Comparison of ENCODE assay signal across 8 mouse cellular contexts in genomic region chr14:60688509-60689205, GRCm38 (mm10). TPM values are rescaled to one million over a fixed set of nuclear protein-coding genes. Genes with fewer than 3 reads are reported as not detected.
DNase-seq lines count a peak whose midpoint lies in the region; ATAC-seq and TF ChIP-seq lines count a peak whose summit lies in the region.

No protein-coding gene starts in this region.

- intact Hi-C loops in heart, postnatal 36 days (cut with DNase I): loop anchor here (1.0 kb wide), 1 partner anchor 163 kb away; no protein-coding TSS in a partner anchor

- no peak overlapping the region for H3K27ac ChIP-seq in layer of hippocampus, adult 2 months
- H3K27ac ChIP-seq in lung, embryonic 15.5 days: no peak overlapping the region
- H3K27ac ChIP-seq in olfactory bulb, adult 2 months (ENCODE audit: insufficient read depth, low read depth, low read length): no peak overlapping the region

- H3K4me3 ChIP-seq in layer of hippocampus, adult 2 months: no peak overlapping the region
- no peak overlapping the region for H3K4me3 ChIP-seq in lung, embryonic 15.5 days
- no peak overlapping the region for H3K4me3 ChIP-seq in olfactory bulb, adult 2 months (ENCODE audit: insufficient read depth, low read depth, low read length)

- H3K36me3 ChIP-seq in lung, embryonic 15.5 days: no peaks in the 10 kb centered on the region

- DNase-seq in adrenal gland, adult 18-20 months (ENCODE audit: low spot score in 2 of 2): peak; percentile 56 to 58
- peak; percentile 67 to 68 for DNase-seq in heart, postnatal 36 days
- peak; percentile 64 to 75 for DNase-seq in layer of hippocampus, adult 2 months (ENCODE audit: low spot score in 2 of 2)
- DNase-seq in thymus, postnatal 36 days: peak; percentile 61

- H3K4me1 ChIP-seq in lung, embryonic 15.5 days: no peaks in the 10 kb centered on the region
- peaks cover 25% of the 10 kb centered on the region for H3K4me1 ChIP-seq in olfactory bulb, adult 2 months (ENCODE audit: control insufficient read depth, insufficient read depth, low read length)

- no peaks in the 10 kb centered on the region for H3K9me3 ChIP-seq in lung, embryonic 15.5 days

- 28% methylated on average over 7 of the region's 7 CpGs for WGBS in lung, embryonic 15.5 days
- WGBS in olfactory bulb, adult 2 months: 31% methylated on average over 7 of the region's 7 CpGs

- TF ChIP-seq CTCF in layer of hippocampus, adult 2 months (conservative IDR thresholded peaks at IDR 0.05): peak; percentile 92
- TF ChIP-seq CTCF in olfactory bulb, adult 2 months (IDR thresholded peaks at IDR 0.05; ENCODE audit: insufficient read depth, low read depth, low read length): peak; percentile 33; the same call in 1 of the 2 replicates

- no peak overlapping the region for H3K9ac ChIP-seq in lung, embryonic 15.5 days

- ATAC-seq in CD4-positive, CD25-positive, alpha-beta regulatory T cell, adult 4 months: peak; percentile 60
- ATAC-seq in erythroblast, adult 5-6 weeks (replicated peaks; ENCODE audit: low FRiP score, poor library complexity, severe bottlenecking): peak; percentile 58; the same call in 1 of the 2 replicates
- peak; percentile 48 for ATAC-seq in lung, embryonic 15.5 days (ENCODE audit: borderline replicate concordance, extremely low read depth, low FRiP score, low TSS enrichment)

- no peak overlapping the region for H3K4me2 ChIP-seq in lung, embryonic 15.5 days

- no peak for TF ChIP-seq POLR2A in olfactory bulb, adult 2 months (IDR thresholded peaks at IDR 0.05; ENCODE audit: insufficient read depth, low read depth, low read length)

- H3K27me3 ChIP-seq in lung, embryonic 15.5 days: no peaks in the 10 kb centered on the region

RNA-seq across cellular contexts. Expression of gene Spata13, which starts 54.9 kb away (rescaled TPM):
- 100 to 1,000 TPM in 1 of 2 experiments, 10 to 100 TPM in 1; 90.7 to 146 TPM for polyA plus RNA-seq in CD4-positive, CD25-positive, alpha-beta regulatory T cell, adult 4 months (2017; shearing (Covaris generic))
- total RNA-seq in adrenal gland, adult 18-20 months (2021): 100 to 1,000 TPM in 1 of 2 experiments, 10 to 100 TPM in 1; 95.8 to 130 TPM
- 7.1 and 25.3 TPM in 2 replicates for total RNA-seq in erythroblast, adult 5-6 weeks (2015; ENCODE audit: low replicate concordance)
- 30.1 and 55.5 TPM in 2 replicates for total RNA-seq in erythroblast, adult 5-6 weeks (2017; ENCODE audit: low replicate concordance)
- 10 to 100 TPM; 13.5 to 16.4 TPM for total RNA-seq in heart, postnatal 36 days (2021)
- 10 to 100 TPM; 23.2 to 31.1 TPM for total RNA-seq in layer of hippocampus, adult 2 months (2021)
- polyA plus RNA-seq in lung, embryonic 15.5 days (2015; fragmentation: Nextera tagmentation; extraction: Ambion mirVana): 16.1 and 18.1 TPM in 2 replicates
- not detected in 2 replicates for polyA plus RNA-seq in olfactory bulb, adult 2 months (2012; ENCODE audit: insufficient read depth, insufficient read length, low replicate concordance, missing spikeins)
